Mouse (Mus musculus): ENCODE measurements at regions not wholly inside any gene's neighbourhood (a gene's known extent, or its start where the extent isn't known, plus 50 kb on each side); places are given as distances from the start of the nearest gene placed in this dataset.

DNA sequence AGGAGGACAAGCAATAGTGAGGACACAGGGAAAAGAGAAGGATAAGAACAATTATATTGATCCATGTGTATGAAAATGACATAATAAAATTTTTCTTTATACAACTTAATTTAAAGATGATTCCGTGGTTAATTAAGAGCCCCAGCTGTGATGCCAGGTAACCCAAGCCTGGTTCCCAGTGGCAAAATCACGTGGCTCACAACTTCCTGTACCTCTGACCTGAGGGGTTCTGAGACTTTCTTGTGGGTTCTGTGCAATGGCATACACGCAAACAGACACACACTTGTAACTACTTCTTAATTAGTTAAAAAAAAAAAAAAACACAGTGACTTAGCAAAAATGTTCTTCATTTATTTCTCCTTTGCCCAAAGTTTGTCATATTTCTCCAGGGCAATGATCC, 57.2 kb upstream of the Gadd45a start:
- TF ChIP-seq CTCF (IDR thresholded peaks at IDR 0.05) = no peak
- Histone ChIP-seq H3K9me3 (ENCODE audit: low read length) (no peaks in the 10 kb centered on the region), H3K4me3 (ENCODE audit: low read depth, low read length) (no peak overlapping the region), H3K27me3 (ENCODE audit: insufficient read depth, low read length) (no peaks in the 10 kb centered on the region), H3K4me2 (ENCODE audit: low read depth, low read length, poor library complexity, severe bottlenecking) (no peak overlapping the region), H3K36me3 (ENCODE audit: insufficient read depth, low read length) (no peaks in the 10 kb centered on the region), H3K27ac (ENCODE audit: low read depth, low read length) (no peak overlapping the region), H3K9ac (replicated peaks; ENCODE audit: low read length, poor library complexity, severe bottlenecking) (no peak overlapping the region), H3K4me1 (ENCODE audit: insufficient read depth, low read length) (no peaks in the 10 kb centered on the region)
- DNase-seq (ENCODE audit: low spot score) (no peak), ATAC-seq (ENCODE audit: low FRiP score) (no peak)
- WGBS = 79% methylated on average over 3 of the region's 3 CpGs

DNA sequence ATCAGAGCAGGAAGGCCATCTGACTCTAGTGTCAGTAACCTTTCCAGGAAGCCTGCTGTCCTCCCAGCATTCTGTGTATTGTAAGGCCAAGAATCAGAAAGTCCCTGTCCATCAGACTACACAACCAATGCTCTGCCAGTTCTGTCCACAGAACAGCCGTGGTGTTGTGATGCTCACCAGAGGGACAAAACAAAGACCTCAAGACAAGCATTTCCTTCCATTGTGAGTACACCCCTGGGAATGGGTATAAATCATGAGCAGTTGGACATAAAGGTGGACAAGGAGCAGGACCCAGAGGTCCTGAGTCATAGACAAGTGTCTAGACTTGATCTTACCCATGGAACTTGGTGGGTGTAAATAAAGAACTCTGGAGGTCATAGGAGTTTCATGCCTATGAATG, 55.9 kb upstream of the Gadd45a start:
- Histone ChIP-seq H3K9ac (replicated peaks; ENCODE audit: low read length, poor library complexity, severe bottlenecking) (no peak overlapping the region), H3K4me3 (ENCODE audit: low read depth, low read length) (no peak overlapping the region), H3K4me1 (ENCODE audit: insufficient read depth, low read length) (no peaks in the 10 kb centered on the region), H3K36me3 (ENCODE audit: insufficient read depth, low read length) (no peaks in the 10 kb centered on the region), H3K27ac (ENCODE audit: low read depth, low read length) (no peak overlapping the region), H3K9me3 (ENCODE audit: low read length) (no peaks in the 10 kb centered on the region), H3K4me2 (ENCODE audit: low read depth, low read length, poor library complexity, severe bottlenecking) (no peak overlapping the region), H3K27me3 (ENCODE audit: insufficient read depth, low read length) (no peaks in the 10 kb centered on the region)
- no peak for ATAC-seq (ENCODE audit: low FRiP score)
- 77% methylated on average over 1 of the region's 1 CpGs for WGBS
- TF ChIP-seq CTCF (IDR thresholded peaks at IDR 0.05) = no peak
- DNase-seq (ENCODE audit: low spot score) = no peak

DNA sequence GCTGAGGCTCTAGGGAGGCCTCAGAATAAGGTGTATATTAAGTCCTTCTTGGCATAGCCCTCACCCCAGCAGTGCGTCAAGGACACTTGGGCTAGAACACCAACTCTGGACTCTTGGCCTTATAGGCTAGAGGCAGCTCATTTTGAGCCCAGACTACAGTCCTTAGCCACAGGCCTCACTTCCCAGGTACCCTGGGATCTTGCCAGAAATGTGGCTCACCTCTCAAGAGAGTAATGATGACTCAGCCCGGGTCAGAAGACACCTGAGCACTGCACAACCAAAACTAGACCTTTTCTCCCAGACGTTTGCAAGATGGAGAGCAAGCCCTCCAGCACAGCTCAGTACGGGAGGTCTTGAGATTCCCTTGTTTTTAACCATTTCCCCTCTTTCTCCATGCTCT, 52.9 kb upstream of the Gadd45a start:
- H3K4me3 ChIP-seq (ENCODE audit: low read depth, low read length) = no peak overlapping the region
- no peak overlapping the region for H3K4me2 ChIP-seq (ENCODE audit: low read depth, low read length, poor library complexity, severe bottlenecking)
- no peak overlapping the region for H3K27ac ChIP-seq (ENCODE audit: low read depth, low read length)
- 79% methylated on average over 4 of the region's 4 CpGs for WGBS
- H3K36me3 ChIP-seq (ENCODE audit: insufficient read depth, low read length) = no peaks in the 10 kb centered on the region
- no peaks in the 10 kb centered on the region for H3K27me3 ChIP-seq (ENCODE audit: insufficient read depth, low read length)
- H3K9ac ChIP-seq (replicated peaks; ENCODE audit: low read length, poor library complexity, severe bottlenecking) = no peak overlapping the region
- H3K9me3 ChIP-seq (ENCODE audit: low read length) = no peaks in the 10 kb centered on the region
- DNase-seq (ENCODE audit: low spot score) (no peak), ATAC-seq (ENCODE audit: low FRiP score) (no peak; the same call in 1 of the 2 replicates)
- H3K4me1 ChIP-seq (ENCODE audit: insufficient read depth, low read length) = no peaks in the 10 kb centered on the region
- TF ChIP-seq CTCF (IDR thresholded peaks at IDR 0.05) = no peak

DNA sequence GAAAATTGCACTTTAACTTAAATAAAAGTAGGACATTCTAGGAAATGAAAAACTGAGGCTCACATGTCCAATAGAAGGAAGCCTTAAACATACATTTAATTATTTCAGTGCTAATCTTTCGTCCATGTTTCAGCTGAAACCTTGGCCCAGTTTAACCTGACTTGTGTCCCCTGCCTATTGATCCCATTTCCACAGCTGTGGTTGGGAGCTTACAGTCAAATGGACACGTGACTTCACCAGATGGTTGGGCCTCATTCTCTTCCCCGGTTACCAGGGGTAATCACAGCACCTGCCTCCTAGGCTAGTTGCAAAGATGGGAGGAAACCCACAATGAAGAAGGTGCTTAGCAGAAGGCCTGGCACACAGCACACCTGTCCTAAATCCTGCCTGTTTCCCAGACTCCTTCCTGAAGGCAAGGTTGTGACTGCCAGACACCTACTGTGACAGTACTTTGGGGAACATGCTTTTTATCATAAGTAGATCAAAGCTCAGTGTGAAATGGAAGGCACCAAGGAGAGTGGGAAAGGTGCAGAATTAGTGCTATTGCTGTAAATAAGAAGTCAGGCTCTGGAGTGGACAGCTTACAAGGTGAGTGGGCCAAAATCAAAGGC, 52.4 kb upstream of the Gadd45a start:
- no peak for DNase-seq (ENCODE audit: low spot score)
- no peak overlapping the region for H3K27ac ChIP-seq (ENCODE audit: low read depth, low read length)
- no peak for ATAC-seq (ENCODE audit: low FRiP score)
- no peak overlapping the region for H3K4me2 ChIP-seq (ENCODE audit: low read depth, low read length, poor library complexity, severe bottlenecking)
- no peak overlapping the region for H3K4me3 ChIP-seq (ENCODE audit: low read depth, low read length)
- H3K9me3 ChIP-seq (ENCODE audit: low read length) = no peaks in the 10 kb centered on the region
- 76% methylated on average over 3 of the region's 3 CpGs for whole genome bisulfite sequencing
- no peaks in the 10 kb centered on the region for H3K4me1 ChIP-seq (ENCODE audit: insufficient read depth, low read length)
- no peak for TF ChIP-seq CTCF (IDR thresholded peaks at IDR 0.05)
- H3K9ac ChIP-seq (replicated peaks; ENCODE audit: low read length, poor library complexity, severe bottlenecking) = no peak overlapping the region
- H3K36me3 ChIP-seq (ENCODE audit: insufficient read depth, low read length) = no peaks in the 10 kb centered on the region
- H3K27me3 ChIP-seq (ENCODE audit: insufficient read depth, low read length) = no peaks in the 10 kb centered on the region

DNA sequence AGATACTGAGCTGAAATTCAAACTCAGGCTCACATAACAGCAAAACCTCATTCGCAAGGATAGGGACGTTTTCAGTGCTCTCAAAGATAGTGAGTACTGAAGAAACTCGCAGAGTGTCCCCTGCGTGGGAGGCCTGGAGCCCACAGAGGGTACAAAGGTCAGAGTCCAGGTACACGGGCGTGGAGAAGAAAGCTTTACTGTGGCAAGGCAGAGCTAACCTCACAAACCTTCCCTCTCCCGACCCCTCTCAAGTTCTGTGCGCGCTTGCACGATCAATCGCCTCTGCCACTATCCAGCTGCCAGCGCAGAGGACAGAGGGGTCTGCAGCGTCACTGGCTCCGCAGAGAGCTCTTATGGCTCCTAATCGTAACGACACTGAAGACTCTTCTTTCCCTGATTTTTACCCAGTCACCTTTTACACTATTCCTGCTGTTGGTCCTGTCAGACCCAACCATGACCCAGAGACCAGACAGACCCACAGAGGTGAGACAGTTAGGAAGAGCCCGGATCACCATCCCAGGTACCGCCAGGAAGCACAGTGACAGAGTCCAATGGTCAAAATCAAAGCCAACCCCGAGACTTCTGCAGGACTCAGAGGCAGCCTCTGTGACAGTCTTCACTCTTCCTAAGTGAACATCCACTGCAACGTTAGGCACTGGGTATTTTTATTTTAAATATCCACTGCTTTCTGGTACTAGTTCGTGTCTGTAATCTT, 51.6 kb upstream of the Gadd45a start:
- Histone ChIP-seq H3K9me3 (ENCODE audit: low read length) (no peaks in the 10 kb centered on the region), H3K4me3 (ENCODE audit: low read depth, low read length) (no peak overlapping the region), H3K9ac (replicated peaks; ENCODE audit: low read length, poor library complexity, severe bottlenecking) (no peak overlapping the region), H3K4me1 (ENCODE audit: insufficient read depth, low read length) (no peaks in the 10 kb centered on the region), H3K27me3 (ENCODE audit: insufficient read depth, low read length) (no peaks in the 10 kb centered on the region), H3K4me2 (ENCODE audit: low read depth, low read length, poor library complexity, severe bottlenecking) (no peak overlapping the region), H3K27ac (ENCODE audit: low read depth, low read length) (no peak overlapping the region), H3K36me3 (ENCODE audit: insufficient read depth, low read length) (no peaks in the 10 kb centered on the region)
- ATAC-seq (ENCODE audit: low FRiP score) (no peak), DNase-seq (ENCODE audit: low spot score) (no peak)
- WGBS = 77% methylated on average over 21 of the region's 21 CpGs
- no peak for TF ChIP-seq CTCF (IDR thresholded peaks at IDR 0.05)

DNA sequence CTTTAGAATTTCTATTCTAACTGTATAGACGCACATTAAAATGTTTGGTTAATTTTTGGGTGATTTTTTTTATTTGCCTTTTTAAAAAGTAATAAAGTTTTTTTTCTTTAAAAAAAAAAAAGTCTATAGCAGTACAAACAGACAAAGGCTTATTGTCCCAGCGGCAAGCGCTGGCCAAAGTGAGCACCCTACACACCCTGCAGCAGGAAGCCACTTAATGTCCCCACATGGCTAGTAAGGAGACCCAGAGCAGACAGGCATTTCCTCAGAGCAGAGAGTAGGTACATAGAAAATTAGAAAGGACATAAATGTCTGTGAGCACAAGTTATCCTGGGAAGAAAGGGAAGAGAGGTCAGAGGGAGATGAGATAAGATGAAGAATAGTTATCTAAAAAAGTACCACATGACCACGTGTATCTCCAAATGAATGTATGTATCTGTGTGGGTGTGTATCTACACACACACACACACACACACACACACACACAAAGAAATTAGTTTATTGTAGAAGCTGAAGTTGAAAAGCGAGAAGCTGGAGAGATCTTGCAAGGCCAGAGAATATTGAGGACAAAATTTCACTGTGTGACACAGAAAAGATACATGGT, 50.7 kb upstream of the Gadd45a start:
- TF ChIP-seq CTCF (IDR thresholded peaks at IDR 0.05) = no peak
- H3K9me3 ChIP-seq (ENCODE audit: low read length) = no peaks in the 10 kb centered on the region
- H3K4me1 ChIP-seq (ENCODE audit: insufficient read depth, low read length) = no peaks in the 10 kb centered on the region
- 83% methylated on average over 5 of the region's 5 CpGs for WGBS
- H3K9ac ChIP-seq (replicated peaks; ENCODE audit: low read length, poor library complexity, severe bottlenecking) = no peak overlapping the region
- no peaks in the 10 kb centered on the region for H3K27me3 ChIP-seq (ENCODE audit: insufficient read depth, low read length)
- ATAC-seq (ENCODE audit: low FRiP score) (no peak), DNase-seq (ENCODE audit: low spot score) (no peak)
- no peak overlapping the region for H3K4me3 ChIP-seq (ENCODE audit: low read depth, low read length)
- H3K4me2 ChIP-seq (ENCODE audit: low read depth, low read length, poor library complexity, severe bottlenecking) = no peak overlapping the region
- no peaks in the 10 kb centered on the region for H3K36me3 ChIP-seq (ENCODE audit: insufficient read depth, low read length)
- no peak overlapping the region for H3K27ac ChIP-seq (ENCODE audit: low read depth, low read length)
